Mouse (Mus musculus): ENCODE data around the gene Cyp2b13. TPM values are rescaled to one million over a fixed set of nuclear protein-coding genes. Genes with fewer than 3 reads are reported as not detected.
"Not testable (repeated sequence)": the region's sequence is repeated elsewhere in the genome, so short reads cannot be mapped to it uniquely, and the experiment has no call there.

Cyp2b13 gene
- total RNA-seq (2017) = not detected in 2 replicates

GRCm38 (mm10) chr7:26061197-26061596 lies at the start of gene Cyp2b13:
Gene Cyp2b13 (plus strand): TSS chr7:26061497.
- ATAC-seq (ENCODE audit: extremely low read depth, insufficient number of reproducible peaks, low FRiP score, poor library complexity, severe bottlenecking) = not testable (repeated sequence)

- not testable (repeated sequence) for ATAC-seq (ENCODE audit: extremely low read depth, insufficient number of reproducible peaks, low FRiP score, poor library complexity, severe bottlenecking)
These were observed 41.4 kb upstream of the Cyp2b13 start for GRCm38 (mm10) chr7:26019814-26020332.

- ATAC-seq (ENCODE audit: extremely low read depth, insufficient number of reproducible peaks, low FRiP score, poor library complexity, severe bottlenecking) = peak; percentile 84
These were observed 6.2 kb upstream of the Cyp2b13 start for GRCm38 (mm10) chr7:26054885-26055630.

- ATAC-seq (ENCODE audit: extremely low read depth, insufficient number of reproducible peaks, low FRiP score, poor library complexity, severe bottlenecking) = 0 out of 2 replicates have a peak, but pooled peaks have one; percentile 44
These were observed 10.4 kb downstream of the Cyp2b13 start for GRCm38 (mm10) chr7:26071677-26072076.

DNA sequence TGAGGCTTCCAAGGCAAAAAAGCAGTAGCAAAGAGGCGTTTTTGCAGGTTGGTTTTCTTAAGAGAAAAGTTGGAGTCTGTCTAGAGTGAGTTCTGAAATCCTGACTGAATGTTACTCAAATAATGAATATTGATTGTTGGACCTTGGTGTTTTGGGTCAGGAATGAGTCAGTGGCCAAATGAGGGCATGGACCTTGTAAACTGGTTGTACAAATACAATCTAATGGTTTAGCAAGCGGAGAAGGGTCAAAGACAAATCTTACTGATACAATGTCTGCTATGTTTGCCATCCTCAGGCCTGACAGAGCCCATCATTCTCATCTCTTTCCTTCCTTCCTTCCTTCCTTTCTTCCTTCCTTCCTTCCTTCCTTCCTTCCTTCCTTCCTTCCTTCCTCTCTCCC lies 21.3 kb downstream of the Cyp2b13 start:
- no peak for ATAC-seq (ENCODE audit: extremely low read depth, insufficient number of reproducible peaks, low FRiP score, poor library complexity, severe bottlenecking)

DNA sequence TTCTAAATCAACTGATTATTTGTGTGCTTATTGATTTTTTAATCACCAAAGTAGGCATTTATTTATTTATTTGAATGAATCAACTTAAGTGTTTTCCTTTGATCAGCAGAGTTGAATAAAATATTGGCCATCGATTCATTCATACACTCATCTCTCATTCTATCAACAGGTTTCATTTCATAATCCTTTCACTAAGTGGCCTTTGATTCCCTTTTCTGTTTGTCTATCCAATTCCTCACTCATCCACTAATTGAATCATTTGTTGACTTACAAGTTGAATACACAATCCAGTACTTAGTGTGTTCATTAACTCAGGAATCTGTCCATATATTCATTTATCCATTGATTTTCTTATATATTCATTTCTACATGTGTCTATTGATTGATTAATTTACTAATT lies 26.1 kb downstream of the Cyp2b13 start:
- no peak for ATAC-seq (ENCODE audit: extremely low read depth, insufficient number of reproducible peaks, low FRiP score, poor library complexity, severe bottlenecking)

DNA sequence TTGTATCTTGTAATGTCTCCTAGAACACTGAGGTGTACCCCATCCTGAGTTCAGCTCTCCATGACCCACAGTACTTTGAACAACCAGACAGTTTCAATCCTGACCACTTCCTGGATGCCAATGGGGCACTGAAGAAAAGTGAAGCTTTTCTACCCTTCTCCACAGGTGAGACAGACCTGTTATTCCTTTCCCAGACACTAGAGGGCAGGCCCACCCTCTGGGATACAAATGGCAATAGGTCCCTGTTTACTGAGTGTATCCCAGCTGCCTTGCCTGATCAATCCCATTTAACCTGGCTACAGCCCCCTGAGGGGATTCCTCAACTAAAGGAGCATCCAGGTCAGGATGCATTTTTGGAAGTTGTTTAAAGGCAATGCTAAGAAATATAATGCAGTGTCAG lies 27.3 kb downstream of the Cyp2b13 start:
- 0 out of 2 replicates have a peak, but pooled peaks have one; percentile 39 for ATAC-seq (ENCODE audit: extremely low read depth, insufficient number of reproducible peaks, low FRiP score, poor library complexity, severe bottlenecking)

DNA sequence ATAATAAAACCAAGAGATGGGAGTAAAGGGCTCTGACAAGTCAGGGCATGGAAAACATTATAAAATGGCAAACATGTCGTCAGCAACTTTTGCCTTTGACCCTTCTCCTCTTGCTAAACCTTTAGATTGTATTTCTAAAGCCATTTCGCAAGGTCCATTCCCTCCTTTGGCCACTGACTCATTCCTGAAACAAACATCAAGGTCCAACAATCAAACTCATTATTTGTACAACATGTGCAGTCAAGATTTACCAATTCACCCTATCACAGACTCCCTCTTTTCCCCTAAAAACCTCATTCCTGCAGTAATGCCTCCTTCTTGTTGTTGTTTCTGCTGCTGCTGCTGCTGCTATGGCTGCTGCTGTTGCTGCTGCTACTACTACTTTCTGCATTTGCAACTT lies 78.3 kb downstream of the Cyp2b13 start:
- ATAC-seq (ENCODE audit: extremely low read depth, insufficient number of reproducible peaks, low FRiP score, poor library complexity, severe bottlenecking) = not testable (repeated sequence)

- not testable (repeated sequence) for ATAC-seq (ENCODE audit: extremely low read depth, insufficient number of reproducible peaks, low FRiP score, poor library complexity, severe bottlenecking)
These were observed 82.4 kb downstream of the Cyp2b13 start for GRCm38 (mm10) chr7:26143657-26144056.

Other genes with a start within 250 kb of the Cyp2b13 start
- gene Cyp2s1, start 244.6 kb upstream of the Cyp2b13 start, total RNA-seq (2017) = 1.2 and 2.8 TPM in 2 replicates
- 0.35 TPM in 1 of 2 replicates, not detected in the other for gene Cyp2b10, start 163.9 kb upstream of the Cyp2b13 start, total RNA-seq (2017)
- gene Cyp2b9, start 111.9 kb downstream of the Cyp2b13 start, total RNA-seq (2017) = not detected in 2 replicates
- gene Vmn1r184, start 198.8 kb downstream of the Cyp2b13 start, total RNA-seq (2017) = not detected in 2 replicates
- gene Cyp2a4, start 245.7 kb downstream of the Cyp2b13 start, total RNA-seq (2017) = not detected in 2 replicates